In genomic region chr11:70654198-70654922, GRCm38 (mm10) we compare ENCODE assay signal across 8 mouse cellular contexts. TPM values are rescaled to one million over a fixed set of nuclear protein-coding genes. Genes with fewer than 3 reads are reported as not detected.
DNase-seq lines count a peak whose midpoint lies in the region; ATAC-seq and TF ChIP-seq lines count a peak whose summit lies in the region.

TSS of gene Pfn1 (minus strand) at chr11:70654644.

- no peak for TF ChIP-seq CTCF in kidney, postnatal 0 days (IDR thresholded peaks at IDR 0.05; ENCODE audit: low read depth)

- WGBS in embryonic facial prominence, embryonic 14.5 days = under 1% methylated on average over 19 of the region's 61 CpGs
- under 1% methylated on average over 61 of the region's 61 CpGs for WGBS in heart, embryonic 12.5 days
- under 1% methylated on average over 44 of the region's 61 CpGs for WGBS in kidney, postnatal 0 days
- under 1% methylated on average over 61 of the region's 61 CpGs for WGBS in liver, embryonic 13.5 days (ENCODE audit: insufficient replicate concordance)
- 0% methylated on average over 55 of the region's 61 CpGs for WGBS in stomach, embryonic 15.5 days

- no peaks in the 10 kb centered on the region for H3K9me3 ChIP-seq in embryonic facial prominence, embryonic 14.5 days (ENCODE audit: control insufficient read depth, low read length)
- H3K9me3 ChIP-seq in heart, embryonic 12.5 days (replicated peaks) = no peaks in the 10 kb centered on the region
- H3K9me3 ChIP-seq in kidney, postnatal 0 days (replicated peaks; ENCODE audit: low read length) = no peaks in the 10 kb centered on the region
- no peaks in the 10 kb centered on the region for H3K9me3 ChIP-seq in liver, embryonic 13.5 days (replicated peaks)
- no peaks in the 10 kb centered on the region for H3K9me3 ChIP-seq in stomach, embryonic 15.5 days

- H3K27ac ChIP-seq in embryonic facial prominence, embryonic 14.5 days (replicated peaks; ENCODE audit: low read depth, low read length) = peak within 1 kb of the TSS; percentile 90
- H3K27ac ChIP-seq in heart, embryonic 12.5 days (ENCODE audit: poor library complexity, severe bottlenecking) = peak within 1 kb of the TSS; percentile 96
- peak within 1 kb of the TSS; percentile 99 for H3K27ac ChIP-seq in kidney, postnatal 0 days
- peak within 1 kb of the TSS; percentile 99 for H3K27ac ChIP-seq in liver, embryonic 13.5 days
- peak within 1 kb of the TSS; percentile 97 for H3K27ac ChIP-seq in stomach, embryonic 15.5 days

- H3K4me2 ChIP-seq in embryonic facial prominence, embryonic 14.5 days (ENCODE audit: low read depth, low read length) = peak within 1 kb of the TSS; percentile 98
- peak within 1 kb of the TSS; percentile 82 for H3K4me2 ChIP-seq in heart, embryonic 12.5 days
- peak within 1 kb of the TSS; percentile 90 for H3K4me2 ChIP-seq in kidney, postnatal 0 days (ENCODE audit: low read length)
- peak within 1 kb of the TSS; percentile 96 for H3K4me2 ChIP-seq in liver, embryonic 13.5 days
- H3K4me2 ChIP-seq in stomach, embryonic 15.5 days = peak within 1 kb of the TSS; percentile 94

- peaks cover 38% of the 10 kb centered on the region for H3K36me3 ChIP-seq in embryonic facial prominence, embryonic 14.5 days (ENCODE audit: control insufficient read depth, insufficient read depth, low read length)
- peaks cover 38% of the 10 kb centered on the region for H3K36me3 ChIP-seq in heart, embryonic 12.5 days
- peaks cover 29% of the 10 kb centered on the region for H3K36me3 ChIP-seq in kidney, postnatal 0 days (ENCODE audit: insufficient read depth, low read length)
- H3K36me3 ChIP-seq in liver, embryonic 13.5 days = peaks cover 39% of the 10 kb centered on the region
- H3K36me3 ChIP-seq in stomach, embryonic 15.5 days = peaks cover 27% of the 10 kb centered on the region

- ATAC-seq in embryonic facial prominence, embryonic 14.5 days (ENCODE audit: low read depth) = peak; percentile 42
- ATAC-seq in heart, embryonic 12.5 days (ENCODE audit: insufficient number of reproducible peaks, low FRiP score) = peak; percentile 51
- peak; percentile 33 for ATAC-seq in kidney, postnatal 0 days (replicated peaks; ENCODE audit: low FRiP score, low read depth)
- peak; percentile 49 for ATAC-seq in liver, embryonic 13.5 days (ENCODE audit: low read depth)
- ATAC-seq in stomach, embryonic 15.5 days (ENCODE audit: insufficient read depth, low FRiP score, low read depth) = peak; percentile 13; the same call in 1 of the 2 replicates

- H3K9ac ChIP-seq in embryonic facial prominence, embryonic 14.5 days (ENCODE audit: low read depth, low read length) = peak within 1 kb of the TSS; percentile 92
- H3K9ac ChIP-seq in heart, embryonic 12.5 days = peak within 1 kb of the TSS; percentile 94
- H3K9ac ChIP-seq in kidney, postnatal 0 days (ENCODE audit: low read depth, low read length) = peak within 1 kb of the TSS; percentile 98
- H3K9ac ChIP-seq in liver, embryonic 13.5 days = peak within 1 kb of the TSS; percentile 99
- H3K9ac ChIP-seq in stomach, embryonic 15.5 days = peak within 1 kb of the TSS; percentile 89

- H3K4me1 ChIP-seq in embryonic facial prominence, embryonic 14.5 days (ENCODE audit: control insufficient read depth, insufficient read depth, low read length) = peaks cover 39% of the 10 kb centered on the region
- H3K4me1 ChIP-seq in heart, embryonic 12.5 days (replicated peaks) = peaks cover 69% of the 10 kb centered on the region
- H3K4me1 ChIP-seq in kidney, postnatal 0 days (replicated peaks; ENCODE audit: insufficient read depth, low read length) = peaks cover 29% of the 10 kb centered on the region
- H3K4me1 ChIP-seq in liver, embryonic 13.5 days (replicated peaks) = peaks cover 76% of the 10 kb centered on the region
- H3K4me1 ChIP-seq in stomach, embryonic 15.5 days = peaks cover 58% of the 10 kb centered on the region

- H3K27me3 ChIP-seq in embryonic facial prominence, embryonic 14.5 days (replicated peaks; ENCODE audit: control insufficient read depth, insufficient read depth, low read length) = no peaks in the 10 kb centered on the region
- no peaks in the 10 kb centered on the region for H3K27me3 ChIP-seq in heart, embryonic 12.5 days (replicated peaks)
- no peaks in the 10 kb centered on the region for H3K27me3 ChIP-seq in kidney, postnatal 0 days (ENCODE audit: insufficient read depth, low read length)
- H3K27me3 ChIP-seq in liver, embryonic 13.5 days = no peaks in the 10 kb centered on the region
- no peaks in the 10 kb centered on the region for H3K27me3 ChIP-seq in stomach, embryonic 15.5 days (replicated peaks)

- H3K4me3 ChIP-seq in embryonic facial prominence, embryonic 14.5 days (ENCODE audit: low read depth, low read length) = peak within 1 kb of the TSS; percentile 64
- peak within 1 kb of the TSS; percentile 78 for H3K4me3 ChIP-seq in heart, embryonic 12.5 days
- H3K4me3 ChIP-seq in kidney, postnatal 0 days (replicated peaks; ENCODE audit: low read depth, low read length) = peak within 1 kb of the TSS; percentile 91
- H3K4me3 ChIP-seq in liver, embryonic 13.5 days (replicated peaks) = peak within 1 kb of the TSS; percentile 100
- H3K4me3 ChIP-seq in stomach, embryonic 15.5 days (replicated peaks) = peak within 1 kb of the TSS; percentile 73

- peak; percentile 82 to 83 for DNase-seq in B cell, adult 2 months
- peak; percentile 83 to 88 for DNase-seq in adrenal gland, postnatal 36 days
- DNase-seq in embryonic facial prominence, embryonic 14.5 days (ENCODE audit: low spot score) = peak; percentile 95
- peak; percentile 91 for DNase-seq in kidney, postnatal 0 days (ENCODE audit: low spot score)
- peak; percentile 63 for DNase-seq in liver, embryonic 13.5 days
- peak; percentile 80 for DNase-seq in neural tube, embryonic 10.5 days (ENCODE audit: extremely low spot score, low spot score)

RNA-seq across cellular contexts. Expression of gene Pfn1, which starts in this region (rescaled TPM):
- total RNA-seq in adrenal gland, postnatal 36 days (2021) = 100 to 1,000 TPM; 853 to 925 TPM
- polyA plus RNA-seq in embryonic facial prominence, embryonic 14.5 days (2014; fragmentation: Nextera tagmentation; extraction: Ambion mirVana) = 1,605 and 1,712 TPM in 2 replicates
- polyA plus RNA-seq in heart, embryonic 12.5 days (2016; fragmentation: Nextera tagmentation; extraction: Ambion mirVana) = 1,661 and 1,678 TPM in 2 replicates
- 1,513 and 1,569 TPM in 2 replicates for polyA plus RNA-seq in kidney, postnatal 0 days (2015; fragmentation: Nextera tagmentation; extraction: Ambion mirVana)
- 1,347 and 1,531 TPM in 2 replicates for polyA plus RNA-seq in liver, embryonic 13.5 days (2015; fragmentation: Nextera tagmentation; extraction: Ambion mirVana)
- polyA plus RNA-seq in stomach, embryonic 15.5 days (2015; fragmentation: Nextera tagmentation; extraction: Ambion mirVana) = 1,701 and 2,042 TPM in 2 replicates

Comparison
In these comparisons a context has a peak if more than half of its experiments do, and no peak if none do; other contexts are left out.
1. Peak in every context shown above with its lines: DNase-seq, ATAC-seq, H3K4me3 ChIP-seq and H3K27ac ChIP-seq.